Mouse (Mus musculus) sigmoid colon, adult 10 weeks (tissue): ENCODE measurements around the gene Fbp2. TPM values are rescaled to one million over a fixed set of nuclear protein-coding genes. Genes with fewer than 3 reads are reported as not detected.

Source experiments
- polyA plus RNA-seq: library from polyadenylated mRNA; stranded (reverse); fragments of 350-450 nt; fragmentation: Illumina TruSeq; extraction: RNeasy Lipid Tissue Mini Kit (QIAGEN cat#74804); gene quantifications from one replicate; pipeline ENCODE4 v1.2.3, GENCODE M21; 2014; ENCODE audit warnings: low read depth, low replicate concordance

Fbp2 gene
- 43.4 TPM for polyA plus RNA-seq

GRCm38 (mm10) chr13:62857941-62858915 is at the start of gene Fbp2:
Gene Fbp2, minus strand, starts transcription at chr13:62858422.

GRCm38 (mm10) chr13:62887712-62888441 is 29.7 kb upstream of the Fbp2 start, which contains the start of gene Fbp1:
Gene Fbp1, minus strand, starts transcription at chr13:62888282.

Other genes with a start within 250 kb of the Fbp2 start
- 15.0 TPM for gene 6720489N17Rik, start 234.2 kb downstream of the Fbp2 start, polyA plus RNA-seq
- 42.5 TPM for gene Platr25, start 97.7 kb downstream of the Fbp2 start, polyA plus RNA-seq
- 13.2 TPM for gene Gm5141, start 72.6 kb downstream of the Fbp2 start, polyA plus RNA-seq
- gene Fbp1, start 29.9 kb upstream of the Fbp2 start, polyA plus RNA-seq, result 0.69 TPM
- 66.4 TPM for gene 2010111I01Rik, start 106.5 kb upstream of the Fbp2 start, polyA plus RNA-seq